Mouse (Mus musculus): ENCODE measurements at regions not wholly inside any gene's neighbourhood (a gene's known extent, or its start where the extent isn't known, plus 50 kb on each side); places are given as distances from the start of the nearest gene placed in this dataset.

DNA sequence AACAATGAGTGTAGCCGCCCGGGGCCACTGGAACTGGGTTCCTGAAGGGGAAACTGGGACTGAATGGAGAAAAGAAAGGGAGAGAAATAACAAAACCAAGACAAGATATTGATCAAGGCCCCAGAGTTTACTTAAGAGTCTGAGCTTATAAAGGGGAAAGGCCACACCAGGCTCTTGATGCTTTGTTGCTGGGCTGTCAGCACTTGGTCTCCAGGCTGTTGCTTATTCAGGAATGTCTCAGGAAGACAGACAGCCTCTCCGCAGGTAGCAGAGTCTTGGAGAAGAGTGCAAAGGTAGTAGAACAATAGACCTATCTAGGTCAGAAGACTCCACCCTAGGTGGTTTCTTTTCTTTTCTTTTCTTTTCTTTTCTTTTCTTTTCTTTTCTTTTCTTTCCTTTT lies 263.4 kb downstream of the Col12a1 start:
- TF ChIP-seq CTCF (IDR thresholded peaks at IDR 0.05; ENCODE audit: low read depth, low read length): no peak
- no peak for TF ChIP-seq POLR2A (IDR thresholded peaks at IDR 0.05; ENCODE audit: insufficient read depth, low read length)
- TF ChIP-seq EP300 (IDR thresholded peaks at IDR 0.05; ENCODE audit: insufficient read depth, low read depth, low read length): no peak

All from ES-Bruce4 (cell line).